In the genomic region with DNA sequence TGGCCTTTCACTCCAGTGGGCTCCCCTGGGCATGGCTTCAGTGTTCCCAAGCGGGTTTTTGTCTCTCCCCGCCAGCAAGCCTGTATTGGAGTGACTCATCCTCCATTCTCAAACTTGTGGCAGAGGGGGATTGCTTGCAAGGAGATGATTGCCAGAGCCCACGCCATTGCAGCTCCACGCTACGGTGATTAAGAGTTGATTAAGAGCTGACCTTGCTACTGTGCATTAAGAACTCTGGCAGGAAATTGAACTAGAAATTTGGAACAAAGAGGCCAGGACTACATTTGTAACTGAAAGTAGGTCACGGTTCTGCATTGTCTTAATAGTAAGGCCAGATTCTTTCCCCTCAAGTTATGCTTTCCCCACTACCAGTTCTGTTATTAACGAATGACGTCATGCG, we compare ENCODE assay signal across 18 mouse cellular contexts. TPM values are rescaled to one million over a fixed set of nuclear protein-coding genes. Genes with fewer than 3 reads are reported as not detected.
"Had no signal": no experiment of that assay in that cellular context is flagged by ENCODE, and none has a peak within 500 bp of the region (broad histone marks: within the 10 kb centered on the region; RNA-seq: fewer than 3 reads in every experiment).

No protein-coding gene starts in this region.

- H3K9me3 ChIP-seq: limb, embryonic 12.5 days; megakaryocyte, embryonic 14.5 days; midbrain, embryonic 15.5 days; neural tube, embryonic 13.5 days had no signal

- H3K4me2 ChIP-seq: limb, embryonic 12.5 days; midbrain, embryonic 11.5 days; midbrain, embryonic 15.5 days; neural tube, embryonic 13.5 days had no signal

- H3K27ac ChIP-seq: layer of hippocampus, adult 2 months; limb, embryonic 12.5 days; liver, embryonic 14.5 days; macrophage; midbrain, embryonic 15.5 days; neural tube, embryonic 13.5 days; stomach, postnatal 0 days had no signal

- H3K4me3 ChIP-seq: layer of hippocampus, adult 2 months; limb, embryonic 12.5 days; megakaryocyte, embryonic 14.5 days; midbrain, embryonic 15.5 days; neural tube, embryonic 13.5 days had no signal

- ATAC-seq: midbrain, embryonic 15.5 days had no signal

- H3K9ac ChIP-seq: limb, embryonic 12.5 days; liver, embryonic 14.5 days; midbrain, embryonic 15.5 days; neural tube, embryonic 13.5 days had no signal

- H3K4me1 ChIP-seq: limb, embryonic 12.5 days; megakaryocyte, embryonic 14.5 days; midbrain, embryonic 15.5 days; neural tube, embryonic 13.5 days had no signal

- H3K36me3 ChIP-seq: limb, embryonic 12.5 days; midbrain, embryonic 15.5 days; neural tube, embryonic 13.5 days had no signal

- DNase-seq: kidney, adult 8-10 months; kidney, postnatal 10 days; kidney, postnatal 4 days; lung, adult 18-20 months; right cerebral cortex, adult 18-20 months; thymus, adult 18-20 months; thymus, postnatal 14 days had no signal

- H3K27me3 ChIP-seq: limb, embryonic 12.5 days; megakaryocyte, embryonic 14.5 days; midbrain, embryonic 15.5 days; neural tube, embryonic 13.5 days had no signal

RNA-seq across cellular contexts. Expression of gene Gpr6, which starts 16.5 kb away (rescaled TPM):
- polyA plus RNA-seq: limb, embryonic 12.5 days; liver, adult 2 months; liver, embryonic 14.5 days; lung, embryonic 16.5 days; macrophage; neural tube, embryonic 13.5 days had no signal
